8 mouse cellular contexts compared by ENCODE assay signal in the genomic region with DNA sequence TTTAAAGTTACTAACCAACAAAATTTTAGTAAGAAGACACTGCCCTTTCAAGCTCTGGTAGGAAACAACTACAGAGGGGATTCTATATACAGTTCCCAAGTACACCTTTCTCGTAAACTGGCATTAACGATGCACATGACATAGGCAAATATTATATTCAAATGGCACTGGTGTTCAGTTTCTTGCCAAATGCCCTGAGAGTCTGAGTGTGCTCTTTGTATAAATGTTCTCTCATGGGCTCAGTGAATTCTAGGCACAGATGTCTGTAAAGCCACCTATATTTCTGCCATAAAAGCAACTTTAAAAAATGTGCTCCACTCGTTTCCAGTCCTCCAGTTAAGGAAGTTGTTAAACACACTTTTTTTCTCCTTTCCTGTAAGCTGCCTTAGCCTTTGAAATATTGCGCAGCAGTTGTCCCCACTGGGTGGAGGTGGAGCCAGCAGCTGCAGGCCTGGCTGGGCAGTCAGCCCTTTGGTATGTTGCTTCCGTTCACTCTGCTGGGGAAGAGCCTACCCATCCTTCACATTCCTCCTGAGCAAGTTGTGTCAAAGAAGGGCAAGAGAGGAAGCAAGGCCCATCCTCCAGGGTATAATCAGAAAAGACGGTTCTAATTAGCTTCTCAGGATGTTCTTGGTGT.
DNase-seq lines count a peak whose midpoint lies in the region; ATAC-seq and TF ChIP-seq lines count a peak whose summit lies in the region.

No protein-coding gene starts in this region.

- no peak for TF ChIP-seq CTCF in C2C12 (IDR thresholded peaks at IDR 0.05; ENCODE audit: control insufficient read depth, insufficient read depth, insufficient read length)

- no peak overlapping the region for H3K4me3 ChIP-seq in C2C12 (ENCODE audit: insufficient read depth, poor library complexity, severe bottlenecking)
- H3K4me3 ChIP-seq in hindbrain, embryonic 10.5 days: no peak overlapping the region

- H3ac ChIP-seq in C2C12 (ENCODE audit: control insufficient read depth, insufficient read length, low read depth): no peak overlapping the region

- no peaks in the 10 kb centered on the region for H3K79me2 ChIP-seq in C2C12 (ENCODE audit: control insufficient read depth, insufficient read depth)

- no peaks in the 10 kb centered on the region for H3K79me3 ChIP-seq in C2C12 (ENCODE audit: low read depth)

- peaks cover 17% of the 10 kb centered on the region; the same call in 1 of the 2 replicates for H3K4me1 ChIP-seq in hindbrain, embryonic 10.5 days (replicated peaks)

- 54% methylated on average over 6 of the region's 6 CpGs for WGBS in hindbrain, embryonic 10.5 days

- no peaks in the 10 kb centered on the region for H3K27me3 ChIP-seq in C2C12 (ENCODE audit: control insufficient read depth, insufficient read depth, insufficient read length)
- no peaks in the 10 kb centered on the region for H3K27me3 ChIP-seq in hindbrain, embryonic 10.5 days (ENCODE audit: insufficient read depth, poor library complexity, severe bottlenecking)

- H3K36me3 ChIP-seq in C2C12 (ENCODE audit: control insufficient read depth, insufficient read depth): no peaks in the 10 kb centered on the region
- H3K36me3 ChIP-seq in hindbrain, embryonic 10.5 days: no peaks in the 10 kb centered on the region

- peak; percentile 17 for DNase-seq in adrenal gland, postnatal 25 days
- peak; percentile 55 to 77 for DNase-seq in heart, adult 9 months (ENCODE audit: low spot score in 2 of 2)
- peak; percentile 60 to 74 for DNase-seq in kidney, postnatal 4 days
- peak; percentile 72 for DNase-seq in skeletal muscle tissue, adult 2 months (ENCODE audit: low read depth, low spot score)
- no peak for DNase-seq in hindbrain, embryonic 10.5 days (ENCODE audit: low spot score)

- ATAC-seq in erythroblast, adult 5-6 weeks (replicated peaks; ENCODE audit: low FRiP score, poor library complexity, severe bottlenecking): no peak
- ATAC-seq in erythroid progenitor cell, adult 5-6 weeks (replicated peaks; ENCODE audit: low FRiP score, poor library complexity, severe bottlenecking): no peak

- no peak overlapping the region for H3K27ac ChIP-seq in hindbrain, embryonic 10.5 days

- H3K9me3 ChIP-seq in hindbrain, embryonic 10.5 days: no peaks in the 10 kb centered on the region

TF ChIP-seq in C2C12, 6 proteins besides CTCF, POLR2A, EP300 and RAD21:
- TF ChIP-seq CEBPB (IDR thresholded peaks at IDR 0.05; ENCODE audit: low read depth): peak; percentile 59
- no peak for TF ChIP-seq USF1 (IDR thresholded peaks at IDR 0.05; ENCODE audit: low read depth)
- peak; percentile 86 for TF ChIP-seq MYOD1 (IDR thresholded peaks at IDR 0.05; ENCODE audit: control insufficient read depth, insufficient read length, low read depth)
